Mouse (Mus musculus): ENCODE results near the gene Ptger3.

- TF ChIP-seq POLR2A (IDR thresholded peaks at IDR 0.05; ENCODE audit: low read depth, low read length) = no peak
- TF ChIP-seq CTCF (IDR thresholded peaks at IDR 0.05; ENCODE audit: extremely low read depth, insufficient read depth, insufficient read length, insufficient replicate concordance) = no peak
Observed at GRCm38 (mm10) chr3:157686105-157686504, 119.4 kb downstream of the Ptger3 start.
